Comparison of ENCODE assay signal across 11 mouse cellular contexts in genomic region chr8:121358609-121359008, GRCm38 (mm10).
A peak's percentile ranks its signal among the peaks of the same experiment; 100 is the strongest.
DNase-seq lines count a peak whose midpoint lies in the region; ATAC-seq lines count a peak whose summit lies in the region.
"Had no signal": no experiment of that assay in that cellular context is flagged by ENCODE, and none has a peak within 500 bp of the region (broad histone marks: within the 10 kb centered on the region; RNA-seq: fewer than 3 reads in every experiment).

No protein-coding gene starts in this region.

- ATAC-seq in hindbrain, embryonic 14.5 days (ENCODE audit: low FRiP score): no peak
- no peak for ATAC-seq in hindbrain, embryonic 16.5 days
- 0 out of 2 replicates have a peak, but pooled peaks have one; percentile 41 for ATAC-seq in heart, embryonic 15.5 days (replicated peaks; ENCODE audit: insufficient number of reproducible peaks, insufficient read depth, low FRiP score, low read depth)
- ATAC-seq in liver, embryonic 13.5 days (ENCODE audit: low read depth): 0 out of 2 replicates have a peak, but pooled peaks have one; percentile 48
- ATAC-seq: CD4-positive, CD25-positive, alpha-beta regulatory T cell, adult 4 months had no signal

- no peaks in the 10 kb centered on the region for H3K36me3 ChIP-seq in hindbrain, embryonic 14.5 days (replicated peaks; ENCODE audit: control insufficient read depth, insufficient read depth)
- no peaks in the 10 kb centered on the region for H3K36me3 ChIP-seq in hindbrain, embryonic 16.5 days (ENCODE audit: control insufficient read depth, insufficient read depth, low read length)
- H3K36me3 ChIP-seq in embryonic facial prominence, embryonic 10.5 days (replicated peaks): no peaks in the 10 kb centered on the region
- no peaks in the 10 kb centered on the region for H3K36me3 ChIP-seq in heart, embryonic 15.5 days
- H3K36me3 ChIP-seq in liver, embryonic 13.5 days: no peaks in the 10 kb centered on the region

- H3K4me3 ChIP-seq in hindbrain, embryonic 14.5 days (replicated peaks; ENCODE audit: low read length): no peak overlapping the region
- no peak overlapping the region for H3K4me3 ChIP-seq in hindbrain, embryonic 16.5 days (ENCODE audit: low read length)
- H3K4me3 ChIP-seq in embryonic facial prominence, embryonic 10.5 days: peak overlapping the region; percentile 27; the same call in 1 of the 2 replicates
- H3K4me3 ChIP-seq in heart, embryonic 15.5 days: no peak overlapping the region
- H3K4me3 ChIP-seq in liver, embryonic 13.5 days (replicated peaks): no peak overlapping the region

- no peak overlapping the region for H3K4me2 ChIP-seq in hindbrain, embryonic 14.5 days (replicated peaks)
- H3K4me2 ChIP-seq in hindbrain, embryonic 16.5 days (ENCODE audit: low read length): no peak overlapping the region
- no peak overlapping the region for H3K4me2 ChIP-seq in heart, embryonic 15.5 days
- H3K4me2 ChIP-seq in liver, embryonic 13.5 days: no peak overlapping the region

- H3K9ac ChIP-seq in hindbrain, embryonic 14.5 days: no peak overlapping the region
- H3K9ac ChIP-seq in hindbrain, embryonic 16.5 days (ENCODE audit: low read depth, low read length): no peak overlapping the region
- H3K9ac ChIP-seq in heart, embryonic 15.5 days: no peak overlapping the region
- no peak overlapping the region for H3K9ac ChIP-seq in liver, embryonic 13.5 days

- DNase-seq in hindbrain, embryonic 14.5 days (ENCODE audit: low spot score): no peak
- DNase-seq in embryonic facial prominence, embryonic 10.5 days (ENCODE audit: low spot score): peak; percentile 55
- DNase-seq in liver, embryonic 13.5 days: no peak
- DNase-seq in frontal cortex, postnatal 25 days (ENCODE audit: low spot score in 2 of 2): no peak
- DNase-seq in thymus, adult 18-20 months: no peak
- no peak for DNase-seq in right cerebral cortex, adult 2 months (ENCODE audit: low spot score in 2 of 2)
- DNase-seq: right cerebral cortex, postnatal 14 days; thymus, postnatal 4 days had no signal

- H3K27me3 ChIP-seq in hindbrain, embryonic 14.5 days (ENCODE audit: control insufficient read depth, insufficient read depth, low read length): no peaks in the 10 kb centered on the region
- H3K27me3 ChIP-seq in hindbrain, embryonic 16.5 days (replicated peaks; ENCODE audit: control insufficient read depth, insufficient read depth, low read length): no peaks in the 10 kb centered on the region
- H3K27me3 ChIP-seq in embryonic facial prominence, embryonic 10.5 days (replicated peaks; ENCODE audit: low read depth, poor library complexity, severe bottlenecking): peaks cover 84% of the 10 kb centered on the region
- H3K27me3 ChIP-seq in heart, embryonic 15.5 days: peaks cover 4% of the 10 kb centered on the region
- H3K27me3 ChIP-seq in liver, embryonic 13.5 days: peaks cover 8% of the 10 kb centered on the region; the same call in 1 of the 2 replicates

- H3K4me1 ChIP-seq in hindbrain, embryonic 14.5 days (replicated peaks; ENCODE audit: control insufficient read depth, insufficient read depth, low read length): peaks cover 11% of the 10 kb centered on the region
- H3K4me1 ChIP-seq in hindbrain, embryonic 16.5 days (ENCODE audit: control insufficient read depth, insufficient read depth, low read depth, low read length): peaks cover 8% of the 10 kb centered on the region
- H3K4me1 ChIP-seq in embryonic facial prominence, embryonic 10.5 days: peaks cover 69% of the 10 kb centered on the region
- H3K4me1 ChIP-seq in heart, embryonic 15.5 days (replicated peaks): peaks cover 24% of the 10 kb centered on the region
- H3K4me1 ChIP-seq in liver, embryonic 13.5 days (replicated peaks): peaks cover 11% of the 10 kb centered on the region; the same call in 1 of the 2 replicates

- WGBS in hindbrain, embryonic 14.5 days: 66% methylated on average over 4 of the region's 4 CpGs
- 71% methylated on average over 4 of the region's 4 CpGs for WGBS in hindbrain, embryonic 16.5 days
- WGBS in embryonic facial prominence, embryonic 10.5 days: 30% methylated on average over 4 of the region's 4 CpGs
- WGBS in heart, embryonic 15.5 days: 38% methylated on average over 4 of the region's 4 CpGs
- 35% methylated on average over 4 of the region's 4 CpGs for WGBS in liver, embryonic 13.5 days (ENCODE audit: insufficient replicate concordance)

- H3K27ac ChIP-seq in hindbrain, embryonic 14.5 days: 0 out of 2 replicates have a peak overlapping the region, but pooled peaks have one; percentile 54
- no peak overlapping the region for H3K27ac ChIP-seq in hindbrain, embryonic 16.5 days (ENCODE audit: low read depth, low read length)
- H3K27ac ChIP-seq in embryonic facial prominence, embryonic 10.5 days (replicated peaks): peak overlapping the region; percentile 79
- 0 out of 2 replicates have a peak overlapping the region, but pooled peaks have one; percentile 16 for H3K27ac ChIP-seq in heart, embryonic 15.5 days
- H3K27ac ChIP-seq in liver, embryonic 13.5 days: no peak overlapping the region

- no peaks in the 10 kb centered on the region for H3K9me3 ChIP-seq in hindbrain, embryonic 14.5 days (ENCODE audit: control insufficient read depth, low read length)
- no peaks in the 10 kb centered on the region for H3K9me3 ChIP-seq in hindbrain, embryonic 16.5 days (ENCODE audit: control insufficient read depth, low read length)
- peaks cover 4% of the 10 kb centered on the region; the same call in 1 of the 2 replicates for H3K9me3 ChIP-seq in embryonic facial prominence, embryonic 10.5 days
- H3K9me3 ChIP-seq in heart, embryonic 15.5 days (replicated peaks): no peaks in the 10 kb centered on the region
- no peaks in the 10 kb centered on the region for H3K9me3 ChIP-seq in liver, embryonic 13.5 days (replicated peaks)

Comparison
In these comparisons a context has a peak if more than half of its experiments do, and no peak if none do; other contexts are left out.
1. H3K27ac ChIP-seq: peak in hindbrain, embryonic 14.5 days (single experiment), embryonic facial prominence, embryonic 10.5 days (single experiment) and heart, embryonic 15.5 days (single experiment); none in hindbrain, embryonic 16.5 days (single experiment) and liver, embryonic 13.5 days (single experiment).
2. ATAC-seq: peak in heart, embryonic 15.5 days (single experiment) and liver, embryonic 13.5 days (single experiment); none in hindbrain, embryonic 14.5 days (single experiment) and hindbrain, embryonic 16.5 days (single experiment).